Mouse (Mus musculus): ENCODE data around the gene Nmd3. TPM values are rescaled to one million over a fixed set of nuclear protein-coding genes. Genes with fewer than 3 reads are reported as not detected.

The Nmd3 gene
- polyA plus RNA-seq, 1 experiment from 2014 or later: 152 TPM

DNA sequence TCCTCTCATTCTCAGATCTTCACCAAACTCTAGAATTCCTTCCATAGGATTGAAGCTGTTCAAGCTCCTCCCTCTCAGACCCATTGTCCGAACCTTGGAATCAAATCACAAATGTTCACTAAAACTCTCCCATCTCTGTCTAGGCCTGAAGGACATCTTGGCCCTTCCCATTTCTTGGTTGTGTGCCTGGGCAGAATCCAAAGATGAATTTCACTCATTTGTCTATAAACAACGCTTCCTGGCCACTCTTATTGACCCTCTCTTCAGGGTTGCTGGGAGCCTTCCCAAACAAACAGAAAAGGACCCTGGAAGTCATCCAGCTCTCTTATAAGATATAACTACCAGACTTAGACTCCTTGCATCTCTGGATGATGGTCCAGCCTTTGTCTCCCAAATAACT, 76.2 kb downstream of the Nmd3 start:
- H3K27me3 ChIP-seq (ENCODE audit: insufficient read depth, low read length): no peaks in the 10 kb centered on the region
- H3K36me3 ChIP-seq (ENCODE audit: insufficient read depth, low read length): no peaks in the 10 kb centered on the region
- no peak overlapping the region for H3K9ac ChIP-seq (replicated peaks; ENCODE audit: low read length)
- no peak overlapping the region for H3K4me2 ChIP-seq (replicated peaks; ENCODE audit: low read depth, low read length)
- WGBS: 62% methylated on average over 2 of the region's 2 CpGs
- H3K4me3 ChIP-seq (ENCODE audit: low read length): no peak overlapping the region
- no peaks in the 10 kb centered on the region for H3K4me1 ChIP-seq (ENCODE audit: insufficient read depth, low read length)
- ATAC-seq (ENCODE audit: low FRiP score, low TSS enrichment): no peak
- no peaks in the 10 kb centered on the region for H3K9me3 ChIP-seq (ENCODE audit: low read length)
- no peak overlapping the region for H3K27ac ChIP-seq (ENCODE audit: low read length)

DNA sequence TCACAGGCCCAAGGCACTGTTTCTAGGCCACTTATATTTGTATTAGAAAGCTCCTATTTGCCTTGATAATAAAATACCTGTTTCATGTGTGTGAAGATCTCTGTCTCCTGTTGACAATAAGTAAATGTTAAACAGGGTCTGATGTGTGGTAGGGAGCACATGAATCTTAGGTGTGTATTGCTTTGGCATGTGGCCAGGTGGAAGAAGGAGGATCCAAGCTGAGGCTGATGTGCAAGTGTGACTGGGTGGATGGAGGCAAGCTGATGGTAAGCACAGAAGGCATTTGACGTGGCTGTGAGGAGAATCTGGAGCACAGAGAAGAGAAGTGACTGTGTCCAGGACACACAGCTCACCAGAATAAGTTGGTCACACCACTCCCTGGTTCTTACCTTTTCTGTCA, 77.3 kb downstream of the Nmd3 start:
- Histone ChIP-seq H3K4me2 (replicated peaks; ENCODE audit: low read depth, low read length) (no peak overlapping the region), H3K4me3 (ENCODE audit: low read length) (no peak overlapping the region), H3K27ac (ENCODE audit: low read length) (no peak overlapping the region), H3K36me3 (ENCODE audit: insufficient read depth, low read length) (no peaks in the 10 kb centered on the region), H3K9ac (replicated peaks; ENCODE audit: low read length) (no peak overlapping the region), H3K27me3 (ENCODE audit: insufficient read depth, low read length) (no peaks in the 10 kb centered on the region), H3K9me3 (ENCODE audit: low read length) (no peaks in the 10 kb centered on the region), H3K4me1 (ENCODE audit: insufficient read depth, low read length) (no peaks in the 10 kb centered on the region)
- ATAC-seq (ENCODE audit: low FRiP score, low TSS enrichment): no peak
- WGBS: 88% methylated on average over 1 of the region's 1 CpGs

DNA sequence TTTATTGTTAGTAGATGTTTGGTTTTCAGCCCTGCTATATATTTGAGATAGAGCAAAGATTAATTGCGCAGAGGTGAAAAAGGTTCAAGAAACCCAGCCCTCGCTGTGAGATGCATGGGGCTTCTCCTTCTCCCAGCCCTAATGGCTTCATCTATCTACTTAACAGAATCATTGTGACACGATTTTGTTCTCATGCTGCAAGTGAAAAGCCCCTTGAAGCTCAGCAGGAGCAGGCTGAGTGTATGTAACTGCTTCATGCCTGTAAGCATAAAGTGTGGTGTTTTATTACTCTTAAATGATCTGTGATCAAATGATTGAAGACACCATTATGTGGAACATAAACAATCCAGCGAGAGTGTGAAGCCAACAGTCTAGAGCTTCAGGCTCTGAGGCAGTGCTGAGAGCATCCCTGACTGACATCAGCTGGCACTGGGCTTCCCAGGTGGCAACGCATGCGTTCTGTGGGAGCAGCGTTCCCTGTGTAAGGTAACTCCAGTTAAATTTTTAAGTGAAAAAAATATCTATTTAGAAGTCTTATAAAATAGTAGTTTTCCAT, 79.1 kb downstream of the Nmd3 start:
- Histone ChIP-seq H3K36me3 (ENCODE audit: insufficient read depth, low read length) (no peaks in the 10 kb centered on the region), H3K27ac (ENCODE audit: low read length) (no peak overlapping the region), H3K9ac (replicated peaks; ENCODE audit: low read length) (no peak overlapping the region), H3K4me2 (replicated peaks; ENCODE audit: low read depth, low read length) (no peak overlapping the region), H3K4me1 (ENCODE audit: insufficient read depth, low read length) (no peaks in the 10 kb centered on the region), H3K27me3 (ENCODE audit: insufficient read depth, low read length) (no peaks in the 10 kb centered on the region), H3K9me3 (ENCODE audit: low read length) (no peaks in the 10 kb centered on the region), H3K4me3 (ENCODE audit: low read length) (no peak overlapping the region)
- WGBS: 26% methylated on average over 7 of the region's 7 CpGs
- no peak for ATAC-seq (ENCODE audit: low FRiP score, low TSS enrichment)

DNA sequence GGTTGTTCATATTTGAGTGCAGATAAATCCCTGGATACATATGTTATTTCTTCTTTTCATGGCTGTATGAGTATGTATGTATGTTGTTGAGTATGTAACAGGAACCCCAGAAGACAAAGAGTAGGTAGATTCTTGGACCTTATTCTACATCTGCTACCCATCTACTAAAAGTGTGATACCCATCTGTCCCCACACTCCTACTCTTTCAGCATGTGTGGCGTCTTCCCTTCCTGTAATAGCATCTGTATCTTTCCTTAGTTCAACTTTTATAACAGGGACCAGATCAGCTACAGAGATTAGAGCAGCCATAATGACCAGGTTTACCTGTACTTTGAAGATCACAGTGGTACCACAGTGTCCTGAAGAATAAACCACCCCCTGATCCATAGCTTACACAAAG, 81.4 kb downstream of the Nmd3 start:
- no peak overlapping the region for H3K27ac ChIP-seq (ENCODE audit: low read length)
- H3K36me3 ChIP-seq (ENCODE audit: insufficient read depth, low read length): no peaks in the 10 kb centered on the region
- H3K4me2 ChIP-seq (replicated peaks; ENCODE audit: low read depth, low read length): no peak overlapping the region
- no peak overlapping the region for H3K9ac ChIP-seq (replicated peaks; ENCODE audit: low read length)
- 87% methylated on average over 1 of the region's 1 CpGs for WGBS
- H3K4me1 ChIP-seq (ENCODE audit: insufficient read depth, low read length): no peaks in the 10 kb centered on the region
- H3K27me3 ChIP-seq (ENCODE audit: insufficient read depth, low read length): no peaks in the 10 kb centered on the region
- ATAC-seq (ENCODE audit: low FRiP score, low TSS enrichment): no peak
- no peak overlapping the region for H3K4me3 ChIP-seq (ENCODE audit: low read length)
- H3K9me3 ChIP-seq (ENCODE audit: low read length): no peaks in the 10 kb centered on the region

Other genes with a start within 250 kb of the Nmd3 start
- gene B3galnt1, start 123.0 kb upstream of the Nmd3 start, polyA plus RNA-seq (2015; fragmentation: Nextera tagmentation; extraction: Ambion mirVana): 35.2 and 38.9 TPM in 2 replicates
- gene Sptssb, start 138.0 kb downstream of the Nmd3 start, polyA plus RNA-seq (2015; fragmentation: Nextera tagmentation; extraction: Ambion mirVana): 3.7 and 8.9 TPM in 2 replicates

All from kidney, embryonic 16.5 days (tissue).